Mouse (Mus musculus) megakaryocyte, embryonic 14.5 days (primary cell): ENCODE measurements around the gene Arhgap44. TPM values are rescaled to one million over a fixed set of nuclear protein-coding genes. Genes with fewer than 3 reads are reported as not detected.

ENCODE experiments used
- H3K27me3 ChIP-seq: replicated peaks from 2 replicates; pipeline ENCODE3; 2012; ENCODE audit warnings: inconsistent platforms
- H3K36me3 ChIP-seq: replicated peaks from 2 replicates; pipeline ENCODE3; 2012; ENCODE audit warnings: low read length, inconsistent platforms, mixed read lengths
- H3K4me1 ChIP-seq: 2 replicates; pipeline ENCODE4 v1.6.1; 2012; ENCODE audit warnings: inconsistent platforms
- H3K4me3 ChIP-seq: replicated peaks from 2 replicates; pipeline ENCODE3; 2012; ENCODE audit warnings: moderate library complexity, mild to moderate bottlenecking, inconsistent platforms
- H3K9me3 ChIP-seq: 2 replicates; pipeline ENCODE4 v1.6.1; 2012; ENCODE audit warnings: inconsistent platforms
- FLI1 ChIP-seq: IDR thresholded peaks from 2 replicates; pipeline ENCODE4 v1.6.1; 2012; ENCODE audit warnings: low read length, inconsistent platforms, mixed read lengths
- GATA1 ChIP-seq: IDR thresholded peaks from 3 replicates; pipeline ENCODE4 v1.6.1; 2012; ENCODE audit warnings: mixed read lengths, low read length, inconsistent platforms, borderline replicate concordance
- polyA plus RNA-seq: library from polyadenylated mRNA; stranded (reverse); fragments of >175 nt; gene quantifications from 2 replicates; pipeline ENCODE4 v1.2.3, GENCODE M21; 2012; ENCODE audit warnings: low replicate concordance; ENCODE audit not compliant: insufficient read depth

Gene Arhgap44
- polyA plus RNA-seq, 1 experiment = 0.03 TPM

DNA sequence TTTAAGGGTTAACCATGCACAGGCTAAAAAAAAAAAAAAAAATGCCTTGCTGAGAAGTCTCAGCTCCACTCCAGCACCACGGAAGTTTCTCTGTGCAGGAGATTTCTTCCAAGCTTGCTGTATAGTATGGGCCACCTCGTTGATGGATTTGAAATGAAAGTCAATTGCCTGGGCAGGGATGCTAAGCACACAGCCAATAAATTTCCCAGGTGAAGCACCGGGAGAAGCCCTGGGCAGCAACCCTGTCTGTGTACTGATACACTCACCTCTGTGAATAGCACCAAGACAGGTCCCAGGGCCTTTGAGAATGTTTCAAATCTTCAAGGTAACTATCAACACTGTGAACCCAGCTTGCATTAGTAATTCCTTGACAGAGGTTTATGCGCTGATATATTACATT is 50.7 kb downstream of the Arhgap44 start:
- no peaks in the 10 kb centered on the region for H3K27me3 ChIP-seq
- TF ChIP-seq GATA1 (no peak), FLI1 (no peak)
- no peak overlapping the region for H3K4me3 ChIP-seq
- no peaks in the 10 kb centered on the region for H3K36me3 ChIP-seq
- H3K9me3 ChIP-seq = peaks cover 33% of the 10 kb centered on the region
- H3K4me1 ChIP-seq = no peaks in the 10 kb centered on the region

GRCm38 (mm10) chr11:65111651-65112050 is 51.1 kb downstream of the Arhgap44 start:
- H3K4me3 ChIP-seq = no peak overlapping the region
- no peaks in the 10 kb centered on the region for H3K27me3 ChIP-seq
- TF ChIP-seq FLI1 = no peak
- no peak for TF ChIP-seq GATA1
- H3K36me3 ChIP-seq = no peaks in the 10 kb centered on the region
- H3K4me1 ChIP-seq = no peaks in the 10 kb centered on the region
- H3K9me3 ChIP-seq = peaks cover 35% of the 10 kb centered on the region

DNA sequence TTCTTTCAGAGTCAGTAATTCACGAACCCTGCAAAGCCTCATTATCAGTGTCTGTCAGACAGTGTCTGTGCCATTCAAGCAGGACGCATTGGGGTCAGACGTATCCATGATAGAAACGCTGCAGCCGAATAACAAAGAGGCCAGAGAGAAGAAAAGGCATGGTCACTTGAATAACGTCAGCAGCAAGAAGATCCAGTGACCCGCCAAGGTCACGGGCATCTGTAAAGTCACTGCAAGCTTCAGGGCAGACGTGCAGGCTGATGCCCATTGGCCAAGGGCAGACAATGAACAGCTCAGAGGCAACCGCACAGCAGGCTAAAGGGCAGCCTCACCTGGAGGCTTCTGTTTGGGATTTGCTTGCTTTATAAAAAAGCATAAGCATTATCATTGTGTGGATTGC is 52.7 kb downstream of the Arhgap44 start:
- no peak overlapping the region for H3K4me3 ChIP-seq
- TF ChIP-seq GATA1 = no peak
- TF ChIP-seq FLI1 = no peak
- peaks cover 27% of the 10 kb centered on the region for H3K9me3 ChIP-seq

GRCm38 (mm10) chr11:65107734-65108171 is 55.0 kb downstream of the Arhgap44 start:
- H3K4me3 ChIP-seq = no peak overlapping the region
- H3K36me3 ChIP-seq = no peaks in the 10 kb centered on the region
- TF ChIP-seq FLI1 (no peak), GATA1 (no peak)
- no peaks in the 10 kb centered on the region for H3K27me3 ChIP-seq
- peaks cover 20% of the 10 kb centered on the region for H3K9me3 ChIP-seq
- H3K4me1 ChIP-seq = no peaks in the 10 kb centered on the region

More for the DNA sequence above, 52.7 kb downstream of the Arhgap44 start:
- no peaks in the 10 kb centered on the region for H3K4me1 ChIP-seq
- no peaks in the 10 kb centered on the region for H3K27me3 ChIP-seq
- H3K36me3 ChIP-seq = no peaks in the 10 kb centered on the region

DNA sequence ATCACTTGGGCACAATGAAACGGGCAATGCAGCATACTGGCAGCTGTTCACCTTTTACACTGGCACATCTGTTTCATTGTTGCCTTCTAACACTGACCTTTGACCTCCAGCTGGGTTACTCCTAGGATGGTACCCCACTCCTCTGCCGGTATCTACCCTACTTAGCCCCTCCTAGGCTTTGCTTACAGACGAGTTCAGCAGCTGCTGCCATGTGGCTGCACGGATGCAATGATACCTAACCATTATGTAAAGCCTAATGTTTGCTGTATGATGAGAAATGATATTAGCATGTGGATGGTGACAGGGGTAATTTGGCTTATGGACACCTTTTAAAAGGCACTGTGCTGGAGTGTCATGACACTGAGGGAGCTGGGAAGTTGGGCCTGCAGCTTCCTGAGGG is 55.6 kb downstream of the Arhgap44 start:
- TF ChIP-seq GATA1 (no peak), FLI1 (no peak)
- H3K27me3 ChIP-seq = no peaks in the 10 kb centered on the region
- peaks cover 20% of the 10 kb centered on the region for H3K9me3 ChIP-seq
- H3K4me1 ChIP-seq = no peaks in the 10 kb centered on the region
- no peaks in the 10 kb centered on the region for H3K36me3 ChIP-seq
- no peak overlapping the region for H3K4me3 ChIP-seq

DNA sequence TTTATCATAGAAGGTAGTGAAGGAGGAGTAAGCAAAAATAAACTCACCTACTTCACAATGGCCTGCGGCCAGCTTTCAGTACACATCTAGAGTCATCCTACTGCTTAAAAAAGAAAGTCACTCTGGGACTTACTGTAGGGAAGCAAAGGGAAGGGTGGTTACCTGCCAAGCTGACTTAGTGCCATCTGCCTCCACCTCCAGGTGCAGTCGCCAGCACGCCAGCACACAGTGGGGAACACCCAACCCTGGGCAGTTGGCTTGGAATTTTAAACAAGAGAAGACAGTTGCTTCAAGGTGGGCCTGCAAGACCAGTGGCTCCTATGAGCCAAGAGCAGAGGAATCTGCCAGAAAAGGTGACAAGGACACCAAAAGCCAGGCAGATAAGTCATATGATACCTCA is 58.7 kb downstream of the Arhgap44 start:
- TF ChIP-seq GATA1 = no peak
- no peak for TF ChIP-seq FLI1
- no peaks in the 10 kb centered on the region for H3K36me3 ChIP-seq
- H3K9me3 ChIP-seq = peaks cover 20% of the 10 kb centered on the region
- H3K4me3 ChIP-seq = no peak overlapping the region
- no peaks in the 10 kb centered on the region for H3K27me3 ChIP-seq
- 0 out of 2 replicates have a peak, but pooled peaks cover 4% of the 10 kb centered on the region for H3K4me1 ChIP-seq

- no peaks in the 10 kb centered on the region for H3K36me3 ChIP-seq
- no peaks in the 10 kb centered on the region for H3K27me3 ChIP-seq
- H3K9me3 ChIP-seq = peaks cover 14% of the 10 kb centered on the region; the same call in 1 of the 2 replicates
- H3K4me3 ChIP-seq = no peak overlapping the region
- 0 out of 2 replicates have a peak, but pooled peaks cover 4% of the 10 kb centered on the region for H3K4me1 ChIP-seq
- no peak for TF ChIP-seq FLI1
- TF ChIP-seq GATA1 = no peak
These were observed 61.6 kb downstream of the Arhgap44 start for GRCm38 (mm10) chr11:65101206-65101605.

GRCm38 (mm10) chr11:65100031-65100430 is 62.7 kb downstream of the Arhgap44 start:
- no peaks in the 10 kb centered on the region for H3K27me3 ChIP-seq
- TF ChIP-seq GATA1 (no peak), FLI1 (no peak)
- no peaks in the 10 kb centered on the region for H3K36me3 ChIP-seq
- no peak overlapping the region for H3K4me3 ChIP-seq
- peaks cover 17% of the 10 kb centered on the region for H3K9me3 ChIP-seq
- 0 out of 2 replicates have a peak, but pooled peaks cover 4% of the 10 kb centered on the region for H3K4me1 ChIP-seq

- Histone ChIP-seq H3K4me1 (0 out of 2 replicates have a peak, but pooled peaks cover 4% of the 10 kb centered on the region), H3K27me3 (no peaks in the 10 kb centered on the region), H3K9me3 (peaks cover 17% of the 10 kb centered on the region), H3K4me3 (no peak overlapping the region), H3K36me3 (no peaks in the 10 kb centered on the region)
- TF ChIP-seq FLI1 (no peak), GATA1 (no peak)
These were observed 65.2 kb downstream of the Arhgap44 start for GRCm38 (mm10) chr11:65097526-65098070.

GRCm38 (mm10) chr11:65096866-65097265 is 65.9 kb downstream of the Arhgap44 start:
- Histone ChIP-seq H3K4me1 (0 out of 2 replicates have a peak, but pooled peaks cover 4% of the 10 kb centered on the region), H3K27me3 (no peaks in the 10 kb centered on the region), H3K9me3 (peaks cover 17% of the 10 kb centered on the region), H3K4me3 (no peak overlapping the region), H3K36me3 (no peaks in the 10 kb centered on the region)
- TF ChIP-seq FLI1 (no peak), GATA1 (no peak)

- H3K4me1 ChIP-seq = no peaks in the 10 kb centered on the region
- TF ChIP-seq FLI1 = no peak
- no peak for TF ChIP-seq GATA1
- H3K36me3 ChIP-seq = no peaks in the 10 kb centered on the region
- peaks cover 11% of the 10 kb centered on the region for H3K9me3 ChIP-seq
- H3K4me3 ChIP-seq = no peak overlapping the region
- no peaks in the 10 kb centered on the region for H3K27me3 ChIP-seq
These were observed 69.9 kb downstream of the Arhgap44 start for GRCm38 (mm10) chr11:65092851-65093250.
